Mouse (Mus musculus) CH12.LX (cell line): ENCODE measurements around the gene Otud3. TPM values are rescaled to one million over a fixed set of nuclear protein-coding genes. Genes with fewer than 3 reads are reported as not detected.
A peak's percentile ranks its signal among the peaks of the same experiment; 100 is the strongest.

Experiments used
- DNase-seq: peaks from one replicate; pipeline ENCODE4 v3.0.0-alpha.2; 2013; ENCODE audit errors: extremely low read depth
- H3K27ac ChIP-seq: 2 replicates; pipeline ENCODE4 v1.5.1; 2012; ENCODE audit warnings: low read depth, mild to moderate bottlenecking, control low read depth, moderate library complexity; ENCODE audit not compliant: insufficient read depth
- H3K27me3 ChIP-seq: replicated peaks from 2 replicates; pipeline ENCODE3; 2012; ENCODE audit warnings: inconsistent platforms
- H3K36me3 ChIP-seq, 2 experiments: replicated peaks in 1 of 2; 2 replicates each; pipeline versions ENCODE3 to v1.6.1; 2012; ENCODE audit warnings: inconsistent platforms in 1 of 2, low read length in 1 of 2, mild to moderate bottlenecking in 1 of 2, mixed read lengths in 1 of 2, moderate library complexity in 1 of 2; ENCODE audit not compliant: control insufficient read depth in 1 of 2, insufficient read depth in 1 of 2
- H3K4me1 ChIP-seq, 2 experiments: 2 replicates each; pipeline ENCODE4 v1.6.1; 2012; ENCODE audit warnings: inconsistent platforms in 1 of 2, moderate library complexity in 1 of 2; ENCODE audit not compliant: insufficient read depth in 2 of 2, control insufficient read depth in 1 of 2
- H3K4me2 ChIP-seq: 2 replicates; pipeline ENCODE4 v1.6.1; 2012; ENCODE audit warnings: low read depth, mild to moderate bottlenecking, control low read depth; ENCODE audit not compliant: poor library complexity, insufficient read depth, severe bottlenecking
- H3K4me3 ChIP-seq, 3 experiments: fragments of 150-350 bp in 1 of 3; sonication (generic) in 1 of 3; replicated peaks in 1 of 3; 2 replicates each; pipeline versions ENCODE3 to v1.5.1; 2011 to 2012; ENCODE audit warnings: low read depth in 2 of 3, low read length in 2 of 3, mild to moderate bottlenecking in 2 of 3, moderate library complexity in 2 of 3, control low read depth in 1 of 3, improper control_type of control experiment in 1 of 3, inconsistent platforms in 1 of 3, mixed read lengths in 1 of 3; ENCODE audit not compliant: poor library complexity in 1 of 3
- H3K79me2 ChIP-seq: replicated peaks from 2 replicates; pipeline ENCODE4 v1.6.1; 2012; ENCODE audit warnings: mild to moderate bottlenecking, moderate library complexity; ENCODE audit not compliant: control insufficient read depth, poor library complexity, insufficient read depth, severe bottlenecking; ENCODE audit errors: extremely low read depth
- H3K9ac ChIP-seq: 2 replicates; pipeline ENCODE4 v1.6.1; 2012; ENCODE audit warnings: low read depth, mild to moderate bottlenecking, control low read depth, moderate library complexity; ENCODE audit not compliant: insufficient read depth
- H3K9me3 ChIP-seq: replicated peaks from 2 replicates; pipeline ENCODE3; 2012; ENCODE audit warnings: low read length, inconsistent platforms, mixed read lengths
- BHLHE40 ChIP-seq: IDR thresholded peaks from 2 replicates; pipeline ENCODE4 v1.6.1; 2011; ENCODE audit warnings: mild to moderate bottlenecking, low read depth, low read length, improper control_type of control experiment
- E2F4 ChIP-seq: IDR thresholded peaks from 2 replicates; pipeline ENCODE4 v1.6.1; 2011; ENCODE audit warnings: low read depth, low read length, improper control_type of control experiment; ENCODE audit not compliant: insufficient replicate concordance
- ELF1 ChIP-seq: IDR thresholded peaks from 2 replicates; pipeline ENCODE4 v1.6.1; 2014; ENCODE audit warnings: low read depth, mild to moderate bottlenecking, inconsistent platforms, low read length, improper control_type of control experiment
- GABPA ChIP-seq: IDR thresholded peaks from 2 replicates; pipeline ENCODE4 v1.6.1; 2012; ENCODE audit warnings: low read depth, low read length, improper control_type of control experiment, inconsistent platforms; ENCODE audit not compliant: insufficient replicate concordance
- HCFC1 ChIP-seq: IDR thresholded peaks from 2 replicates; pipeline ENCODE4 v1.6.1; 2012; ENCODE audit warnings: low read depth, mild to moderate bottlenecking, inconsistent platforms, low read length, improper control_type of control experiment
- IRF4 ChIP-seq: IDR thresholded peaks from 2 replicates; pipeline ENCODE4 v1.6.1; 2014; ENCODE audit warnings: low read depth, mild to moderate bottlenecking, inconsistent platforms, low read length, improper control_type of control experiment
- JUN ChIP-seq: IDR thresholded peaks from 2 replicates; pipeline ENCODE4 v1.6.1; 2011; ENCODE audit warnings: low read depth, mild to moderate bottlenecking, low read length, improper control_type of control experiment, moderate library complexity; ENCODE audit not compliant: insufficient read depth
- KAT2A ChIP-seq: IDR thresholded peaks from 2 replicates; pipeline ENCODE4 v1.6.1; 2012; ENCODE audit warnings: low read length, improper control_type of control experiment, inconsistent platforms; ENCODE audit not compliant: insufficient replicate concordance
- MAFK ChIP-seq: IDR thresholded peaks from 2 replicates; pipeline ENCODE4 v1.6.1; 2011; ENCODE audit warnings: low read length, improper control_type of control experiment; ENCODE audit not compliant: insufficient replicate concordance
- MEF2A ChIP-seq: IDR thresholded peaks from 2 replicates; pipeline ENCODE4 v1.6.1; 2014; ENCODE audit warnings: low read depth, mild to moderate bottlenecking, inconsistent platforms, low read length, improper control_type of control experiment, borderline replicate concordance
- MYC ChIP-seq: IDR thresholded peaks from 2 replicates; pipeline ENCODE4 v1.6.1; 2011; ENCODE audit warnings: low read depth, mild to moderate bottlenecking, improper control_type of control experiment, low read length
- PAX5 ChIP-seq: IDR thresholded peaks from 2 replicates; pipeline ENCODE4 v1.6.1; 2012; ENCODE audit warnings: low read length, inconsistent platforms, mixed read lengths
- POLR2AphosphoS2 ChIP-seq: IDR thresholded peaks from 2 replicates; pipeline ENCODE4 v1.6.1; 2011; ENCODE audit warnings: low read depth, low read length, improper control_type of control experiment
- RCOR1 ChIP-seq: conservative IDR thresholded peaks from 2 replicates; pipeline ENCODE4 v1.6.1; 2012; ENCODE audit warnings: low read depth, mild to moderate bottlenecking, inconsistent platforms, low read length, improper control_type of control experiment
- SIN3A ChIP-seq: IDR thresholded peaks from 2 replicates; pipeline ENCODE4 v1.6.1; 2012; ENCODE audit warnings: low read length, improper control_type of control experiment, inconsistent platforms
- UBTF ChIP-seq: IDR thresholded peaks from 2 replicates; pipeline ENCODE4 v1.6.1; 2012; ENCODE audit warnings: low read depth, mild to moderate bottlenecking, inconsistent platforms, low read length, improper control_type of control experiment, moderate library complexity
- USF2 ChIP-seq: conservative IDR thresholded peaks from 2 replicates; pipeline ENCODE4 v1.6.1; 2011; ENCODE audit warnings: low read depth, low read length, improper control_type of control experiment
- ZMIZ1 ChIP-seq: IDR thresholded peaks from 2 replicates; pipeline ENCODE4 v1.6.1; 2012; ENCODE audit warnings: low read depth, mild to moderate bottlenecking, inconsistent platforms, low read length, improper control_type of control experiment
- dilution Hi-C: fragments of 300-500 bp; cut with MboI; formaldehyde crosslinking; loops from 2 replicates; pipeline ENCODE4 v1.14.3; 2020; ENCODE audit warnings: low sequenced_read_pairs; ENCODE audit not compliant: extremely low pct_unique_long_range_greater_than_20kb, extremely low pct_ligation_motif_present
- in situ Hi-C: fragments of 300-500 bp; cut with MboI; formaldehyde crosslinking; loops from 3 replicates; pipeline ENCODE4 v1.14.3; 2019; ENCODE audit warnings: low sequenced_read_pairs, low pct_ligation_motif_present, low pct_unique_long_range_greater_than_20kb, mixed read lengths
- polyA plus RNA-seq: library from polyadenylated mRNA; unstranded; fragments of >175 nt; gene quantifications from 2 replicates; pipeline ENCODE4 v1.2.1, GENCODE M21; 2012; ENCODE audit warnings: low read depth; ENCODE audit not compliant: insufficient read length
- total RNA-seq, 2 experiments: library from RNA; depleted of rRNA; stranded (reverse); fragments of 300-350 nt in 1 of 2; fragments of >200 nt in 1 of 2; gene quantifications; 2 replicates each; pipeline ENCODE4 v1.2.3; 2012 to 2014

Gene Otud3
- total and polyA plus RNA-seq, 3 experiments, result 3.2 to 5.5 (median 5.4) TPM

DNA sequence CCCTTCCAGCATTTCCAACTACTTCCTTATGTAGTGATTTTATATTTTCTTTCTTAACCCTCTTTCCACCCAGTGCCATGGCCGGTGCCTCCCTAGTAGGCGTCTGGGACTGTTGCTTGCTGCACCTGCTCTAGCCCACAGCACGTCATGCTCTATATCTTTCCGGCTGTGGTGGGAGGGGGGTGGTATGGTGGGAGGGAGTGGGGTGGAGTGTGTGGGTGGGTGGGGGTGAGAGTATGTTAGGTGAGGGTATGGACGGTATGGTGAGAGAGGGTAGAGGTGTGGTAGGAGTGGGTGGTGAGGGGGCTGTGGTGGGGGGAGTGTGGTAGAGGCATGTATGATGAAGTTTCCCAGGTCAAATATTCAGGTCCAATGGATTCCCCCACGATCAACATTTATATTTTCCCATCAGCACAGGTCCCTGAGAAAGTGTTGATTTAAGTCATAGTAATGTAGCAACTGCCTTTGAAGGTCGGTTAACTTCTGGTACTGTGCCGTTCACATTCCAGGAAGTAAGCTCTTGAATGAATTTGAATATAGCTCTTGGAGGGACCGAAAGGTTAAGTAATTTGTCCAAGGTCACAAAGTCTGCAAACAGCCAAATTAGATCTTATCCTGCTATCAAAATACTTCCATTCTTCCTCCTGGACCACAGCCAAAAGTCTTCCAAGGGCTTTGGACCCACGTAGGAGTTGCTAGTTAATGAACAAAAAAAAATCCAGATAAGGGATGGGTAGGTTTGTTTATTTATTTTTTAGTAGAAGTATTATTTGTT lies 24.9 kb upstream of the Otud3 start:
- Histone ChIP-seq H3K9ac (no peak overlapping the region), H3K9me3 (no peaks in the 10 kb centered on the region), H3K4me2 (no peak overlapping the region), H3K36me3 (no peaks in the 10 kb centered on the region), H3K4me3 (no peak overlapping the region), H3K27ac (no peak overlapping the region), H3K27me3 (no peaks in the 10 kb centered on the region), H3K4me1 (peaks cover 11 to 48% of the 10 kb centered on the region in 2 experiments), H3K79me2 (no peaks in the 10 kb centered on the region)
- dilution Hi-C loops, result no loop called here
- in situ Hi-C loops, result loop anchor here (5.0 kb wide), 1 partner anchor 34 kb away; the partner anchor contains the start of gene Tmco4
- peak; percentile 27 for DNase-seq
- peak; percentile 59 for TF ChIP-seq ELF1
- no peak for TF ChIP-seq ZMIZ1

GRCm38 (mm10) chr4:138934456-138935145 lies 20.9 kb upstream of the Otud3 start:
- Histone ChIP-seq H3K4me2 (no peak overlapping the region), H3K9me3 (no peaks in the 10 kb centered on the region), H3K9ac (no peak overlapping the region), H3K79me2 (no peaks in the 10 kb centered on the region), H3K4me3 (no peak overlapping the region), H3K27me3 (no peaks in the 10 kb centered on the region), H3K36me3 (no peaks in the 10 kb centered on the region), H3K27ac (no peak overlapping the region), H3K4me1 (peaks cover 10 to 21% of the 10 kb centered on the region in 2 experiments)
- dilution Hi-C loops (no loop called here), in situ Hi-C loops (loop anchor here (5.0 kb wide), 1 partner anchor 38 kb away; the partner anchor contains the start of gene Tmco4)
- no peak for DNase-seq
- TF ChIP-seq MEF2A (no peak), JUN (no peak), SIN3A (no peak), ELF1 (no peak), MYC (no peak), PAX5 (no peak), MAFK (no peak)

GRCm38 (mm10) chr4:138933862-138934261 lies 20.1 kb upstream of the Otud3 start:
- no peak for DNase-seq
- H3K4me3 ChIP-seq, result no peak overlapping the region
- no peak overlapping the region for H3K4me2 ChIP-seq
- no peaks in the 10 kb centered on the region for H3K36me3 ChIP-seq
- no peaks in the 10 kb centered on the region for H3K9me3 ChIP-seq
- in situ Hi-C loops, result no loop called here
- H3K79me2 ChIP-seq, result no peaks in the 10 kb centered on the region
- peaks cover 8 to 13% of the 10 kb centered on the region in 2 experiments for H3K4me1 ChIP-seq
- no peaks in the 10 kb centered on the region for H3K27me3 ChIP-seq
- no peak for TF ChIP-seq IRF4
- TF ChIP-seq GABPA, result no peak
- no peak for TF ChIP-seq POLR2AphosphoS2
- no peak for TF ChIP-seq KAT2A
- TF ChIP-seq RCOR1, result no peak
- no peak for TF ChIP-seq UBTF
- TF ChIP-seq BHLHE40, result no peak
- TF ChIP-seq MAFK, result no peak
- no peak for TF ChIP-seq HCFC1
- no peak for TF ChIP-seq USF2
- TF ChIP-seq SIN3A, result no peak
- TF ChIP-seq E2F4, result no peak
- no peak overlapping the region for H3K9ac ChIP-seq
- no peak overlapping the region for H3K27ac ChIP-seq
- dilution Hi-C loops, result no loop called here
